Mouse (Mus musculus): Measurements from ENCODE around the gene Med12l. TPM values are rescaled to one million over a fixed set of nuclear protein-coding genes. Genes with fewer than 3 reads are reported as not detected.

The Med12l gene
- polyA plus RNA-seq, 1 experiment from 2014 or later = 1.4 TPM

- Histone ChIP-seq H3K36me3 (ENCODE audit: control insufficient read depth, insufficient read depth, low read length) (no peaks in the 10 kb centered on the region), H3K9me3 (ENCODE audit: control insufficient read depth, low read length) (no peaks in the 10 kb centered on the region), H3K9ac (ENCODE audit: low read length) (no peak overlapping the region), H3K27me3 (ENCODE audit: control insufficient read depth, insufficient read depth, low read depth, low read length) (no peaks in the 10 kb centered on the region), H3K4me1 (replicated peaks; ENCODE audit: control insufficient read depth, insufficient read depth, low read length) (no peaks in the 10 kb centered on the region), H3K4me2 (ENCODE audit: low read depth, low read length) (no peak overlapping the region), H3K4me3 (ENCODE audit: low read length) (no peak overlapping the region), H3K27ac (ENCODE audit: low read length) (no peak overlapping the region)
- ATAC-seq (ENCODE audit: low read depth) = no peak
- 60% methylated on average over 3 of the region's 3 CpGs for WGBS
Measured at GRCm38 (mm10) chr3:59354156-59354555, 348.5 kb downstream of the Med12l start.

- H3K27ac ChIP-seq (ENCODE audit: low read length) = no peak overlapping the region
- H3K36me3 ChIP-seq (ENCODE audit: control insufficient read depth, insufficient read depth, low read length) = no peaks in the 10 kb centered on the region
- H3K9ac ChIP-seq (ENCODE audit: low read length) = no peak overlapping the region
- no peak overlapping the region for H3K4me2 ChIP-seq (ENCODE audit: low read depth, low read length)
- no peak overlapping the region for H3K4me3 ChIP-seq (ENCODE audit: low read length)
- no peak for ATAC-seq (ENCODE audit: low read depth)
- no peaks in the 10 kb centered on the region for H3K27me3 ChIP-seq (ENCODE audit: control insufficient read depth, insufficient read depth, low read depth, low read length)
- H3K9me3 ChIP-seq (ENCODE audit: control insufficient read depth, low read length) = no peaks in the 10 kb centered on the region
- no peaks in the 10 kb centered on the region for H3K4me1 ChIP-seq (replicated peaks; ENCODE audit: control insufficient read depth, insufficient read depth, low read length)
Measured at GRCm38 (mm10) chr3:59360102-59360501, 354.5 kb downstream of the Med12l start.

DNA sequence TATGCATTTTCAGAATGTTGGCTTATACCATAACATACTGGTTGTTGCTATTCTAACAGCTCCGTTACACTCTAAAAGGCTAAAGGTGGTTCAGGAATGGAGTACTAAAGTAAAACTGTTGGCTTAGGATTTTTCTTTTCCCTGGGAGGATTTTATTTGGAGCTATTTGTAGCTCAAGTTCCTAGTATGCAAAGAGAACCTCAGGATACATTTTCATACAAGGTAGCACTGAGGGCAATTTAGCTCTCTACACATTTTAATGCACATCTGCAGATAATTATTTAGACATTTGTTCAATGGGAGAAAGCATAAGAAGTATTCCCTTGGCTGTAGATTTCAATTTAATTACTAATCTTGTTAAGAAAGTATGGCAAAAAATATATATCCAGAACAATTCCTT lies 356.3 kb downstream of the Med12l start:
- H3K9me3 ChIP-seq (ENCODE audit: control insufficient read depth, low read length) = no peaks in the 10 kb centered on the region
- no peak overlapping the region for H3K4me2 ChIP-seq (ENCODE audit: low read depth, low read length)
- no peaks in the 10 kb centered on the region for H3K27me3 ChIP-seq (ENCODE audit: control insufficient read depth, insufficient read depth, low read depth, low read length)
- no peak overlapping the region for H3K27ac ChIP-seq (ENCODE audit: low read length)
- H3K4me3 ChIP-seq (ENCODE audit: low read length) = no peak overlapping the region
- H3K4me1 ChIP-seq (replicated peaks; ENCODE audit: control insufficient read depth, insufficient read depth, low read length) = no peaks in the 10 kb centered on the region
- no peak overlapping the region for H3K9ac ChIP-seq (ENCODE audit: low read length)
- ATAC-seq (ENCODE audit: low read depth) = no peak
- no peaks in the 10 kb centered on the region for H3K36me3 ChIP-seq (ENCODE audit: control insufficient read depth, insufficient read depth, low read length)
- 86% methylated on average over 1 of the region's 1 CpGs for WGBS

Other genes with a start within 250 kb of the Med12l start
- gene Mindy4b-ps, start 183.5 kb upstream of the Med12l start, polyA plus RNA-seq (2015; fragmentation: Nextera tagmentation; extraction: Ambion mirVana) = not detected in 2 replicates
- 0.08 and 0.52 TPM in 2 replicates for gene Clrn1, start 120.5 kb upstream of the Med12l start, polyA plus RNA-seq (2015; fragmentation: Nextera tagmentation; extraction: Ambion mirVana)
- 1.4 and 1.8 TPM in 2 replicates for gene Gpr171, start 96.0 kb downstream of the Med12l start, polyA plus RNA-seq (2015; fragmentation: Nextera tagmentation; extraction: Ambion mirVana)
- 29.7 and 31.3 TPM in 2 replicates for gene P2ry14, start 147.8 kb downstream of the Med12l start, polyA plus RNA-seq (2015; fragmentation: Nextera tagmentation; extraction: Ambion mirVana)
- 0.20 TPM in 1 of 2 replicates, not detected in the other for gene Gpr87, start 189.3 kb downstream of the Med12l start, polyA plus RNA-seq (2015; fragmentation: Nextera tagmentation; extraction: Ambion mirVana)
- 1.5 and 1.7 TPM in 2 replicates for gene P2ry13, start 205.1 kb downstream of the Med12l start, polyA plus RNA-seq (2015; fragmentation: Nextera tagmentation; extraction: Ambion mirVana)

Data from lung, embryonic 16.5 days (tissue).